Mouse (Mus musculus) forebrain, embryonic 12.5 days (tissue): ENCODE results near the gene Galr3. TPM values are rescaled to one million over a fixed set of nuclear protein-coding genes. Genes with fewer than 3 reads are reported as not detected.

Source experiments
- ATAC-seq: fragments of 200-750 bp; cut with Nextera tagmentation; 2 replicates; pipeline ENCODE4 v1.8.0; 2017; ENCODE audit warnings: moderate TSS enrichment; ENCODE audit not compliant: low FRiP score
- H3K27ac ChIP-seq: fragments of 300-500 bp; sonication (generic); 2 replicates; pipeline ENCODE4 v1.5.1; 2016; ENCODE audit warnings: mild to moderate bottlenecking
- H3K27me3 ChIP-seq: fragments of 300-500 bp; sonication (generic); 2 replicates; pipeline ENCODE4 v1.6.1; 2016; ENCODE audit warnings: mild to moderate bottlenecking
- H3K36me3 ChIP-seq: fragments of 300-500 bp; sonication (generic); replicated peaks from 2 replicates; pipeline ENCODE4 v1.6.1; 2016; ENCODE audit warnings: mild to moderate bottlenecking
- H3K4me1 ChIP-seq: fragments of 300-500 bp; sonication (generic); 2 replicates; pipeline ENCODE4 v1.6.1; 2016
- H3K4me2 ChIP-seq: fragments of 300-500 bp; sonication (generic); 2 replicates; pipeline ENCODE4 v1.6.1; 2016; ENCODE audit warnings: mild to moderate bottlenecking, moderate library complexity
- H3K4me3 ChIP-seq: fragments of 300-500 bp; sonication (generic); replicated peaks from 2 replicates; pipeline ENCODE4 v1.5.1; 2016; ENCODE audit warnings: mild to moderate bottlenecking
- H3K9ac ChIP-seq: fragments of 300-500 bp; sonication (generic); 2 replicates; pipeline ENCODE4 v1.6.1; 2016; ENCODE audit warnings: mild to moderate bottlenecking
- H3K9me3 ChIP-seq: fragments of 300-500 bp; sonication (generic); 2 replicates; pipeline ENCODE4 v1.6.1; 2016
- WGBS: fragments of 180-500 bp; shearing (Covaris S2); methylation state at CpG from one replicate; pipeline ENCODE4 v1.1.7; 2016; 5-methylcytosine and 5-hydroxymethylcytosine counted together
- microRNA-seq: library from miRNA; unstranded; fragments of <30 nt; microRNA quantifications from one replicate; pipeline ENCODE4, GENCODE M21; 2017
- polyA plus RNA-seq: library from polyadenylated mRNA; unstranded; fragments of >200 nt; fragmentation: Nextera tagmentation; extraction: Ambion mirVana; gene quantifications from 2 replicates; pipeline ENCODE4 v1.2.1, GENCODE M21; 2016

The Galr3 gene
- polyA plus RNA-seq, 1 experiment from 2014 or later: not detected

DNA sequence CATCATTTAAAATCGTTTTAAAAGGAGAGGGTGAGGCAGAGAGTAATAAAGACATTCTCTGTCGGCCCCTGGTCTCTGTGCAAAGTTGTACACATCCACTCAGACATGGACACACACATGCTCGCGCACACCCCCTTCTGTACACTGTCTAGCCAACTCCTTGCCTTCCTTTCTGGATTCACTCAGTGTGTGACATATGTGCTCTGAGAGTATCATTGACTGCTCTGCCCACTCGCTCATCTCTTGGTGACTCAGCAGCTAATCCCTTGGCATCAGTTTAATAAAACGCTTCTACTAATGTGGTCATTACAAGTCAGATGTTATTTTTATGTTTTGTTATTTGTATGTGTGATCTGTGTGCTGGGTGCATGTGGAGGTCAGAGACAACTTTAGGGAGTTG lies 50.6 kb downstream of the Galr3 start:
- H3K9ac ChIP-seq: no peak overlapping the region
- no peak for ATAC-seq
- H3K27me3 ChIP-seq: no peaks in the 10 kb centered on the region
- no peak overlapping the region for H3K27ac ChIP-seq
- H3K4me2 ChIP-seq: no peak overlapping the region
- 95% methylated on average over 6 of the region's 6 CpGs for WGBS
- no peaks in the 10 kb centered on the region for H3K9me3 ChIP-seq
- no peaks in the 10 kb centered on the region for H3K4me1 ChIP-seq
- H3K4me3 ChIP-seq: no peak overlapping the region
- H3K36me3 ChIP-seq: peaks cover 83% of the 10 kb centered on the region

Small RNAs within 50 kb of the gene (microRNA-seq; reads per million reads assigned to microRNA genes)
- 1.9 reads per million for gene Mir6956

Other genes starting within 250 kb of the Galr3 start
- gene Card10, start 238.8 kb upstream of the Galr3 start, polyA plus RNA-seq: 2.0 and 2.1 TPM in 2 replicates
- gene Cdc42ep1, start 199.3 kb upstream of the Galr3 start, polyA plus RNA-seq: 7.7 and 8.4 TPM in 2 replicates
- gene Lgals2, start 186.4 kb upstream of the Galr3 start, polyA plus RNA-seq: not detected in 2 replicates
- 53.6 and 56.4 TPM in 2 replicates for gene Gga1, start 164.7 kb upstream of the Galr3 start, polyA plus RNA-seq
- gene Gm49510, start 142.2 kb upstream of the Galr3 start, polyA plus RNA-seq: 0.18 TPM in 1 of 2 replicates, not detected in the other
- 10.3 TPM in 2 replicates for gene Sh3bp1, start 142.1 kb upstream of the Galr3 start, polyA plus RNA-seq
- gene Pdxp, start 128.0 kb upstream of the Galr3 start, polyA plus RNA-seq: 51.7 and 53.6 TPM in 2 replicates
- 216 and 321 TPM in 2 replicates for gene Lgals1, start 115.2 kb upstream of the Galr3 start, polyA plus RNA-seq
- gene Nol12, start 107.0 kb upstream of the Galr3 start, polyA plus RNA-seq: 53.5 and 56.4 TPM in 2 replicates
- gene Triobp, start 94.2 kb upstream of the Galr3 start, polyA plus RNA-seq: 40.4 and 46.9 TPM in 2 replicates
- 638 and 696 TPM in 2 replicates for gene H1f0, start 13.4 kb upstream of the Galr3 start, polyA plus RNA-seq
- gene Ankrd54, start 21.0 kb downstream of the Galr3 start, polyA plus RNA-seq: 59.5 and 60.0 TPM in 2 replicates
- gene Eif3l, start 33.3 kb downstream of the Galr3 start, polyA plus RNA-seq: 209 and 216 TPM in 2 replicates
- 8.4 and 9.5 TPM in 2 replicates for gene Micall1, start 67.0 kb downstream of the Galr3 start, polyA plus RNA-seq
- gene Polr2f, start 99.1 kb downstream of the Galr3 start, polyA plus RNA-seq: 368 and 375 TPM in 2 replicates
- 9.2 and 12.2 TPM in 2 replicates for gene 1700088E04Rik, start 99.4 kb downstream of the Galr3 start, polyA plus RNA-seq
- 1.5 and 2.4 TPM in 2 replicates for gene Sox10, start 123.4 kb downstream of the Galr3 start, polyA plus RNA-seq
- gene Pick1, start 187.3 kb downstream of the Galr3 start, polyA plus RNA-seq: 64.5 and 67.5 TPM in 2 replicates
- gene Gm49486, start 187.5 kb downstream of the Galr3 start, polyA plus RNA-seq: 0.49 and 0.72 TPM in 2 replicates
- gene Slc16a8, start 212.9 kb downstream of the Galr3 start, polyA plus RNA-seq: 0.32 and 0.33 TPM in 2 replicates
- 0.96 and 1.4 TPM in 2 replicates for gene Baiap2l2, start 243.7 kb downstream of the Galr3 start, polyA plus RNA-seq